Comparison of ENCODE assay signal across 7 mouse cellular contexts in the genomic region with DNA sequence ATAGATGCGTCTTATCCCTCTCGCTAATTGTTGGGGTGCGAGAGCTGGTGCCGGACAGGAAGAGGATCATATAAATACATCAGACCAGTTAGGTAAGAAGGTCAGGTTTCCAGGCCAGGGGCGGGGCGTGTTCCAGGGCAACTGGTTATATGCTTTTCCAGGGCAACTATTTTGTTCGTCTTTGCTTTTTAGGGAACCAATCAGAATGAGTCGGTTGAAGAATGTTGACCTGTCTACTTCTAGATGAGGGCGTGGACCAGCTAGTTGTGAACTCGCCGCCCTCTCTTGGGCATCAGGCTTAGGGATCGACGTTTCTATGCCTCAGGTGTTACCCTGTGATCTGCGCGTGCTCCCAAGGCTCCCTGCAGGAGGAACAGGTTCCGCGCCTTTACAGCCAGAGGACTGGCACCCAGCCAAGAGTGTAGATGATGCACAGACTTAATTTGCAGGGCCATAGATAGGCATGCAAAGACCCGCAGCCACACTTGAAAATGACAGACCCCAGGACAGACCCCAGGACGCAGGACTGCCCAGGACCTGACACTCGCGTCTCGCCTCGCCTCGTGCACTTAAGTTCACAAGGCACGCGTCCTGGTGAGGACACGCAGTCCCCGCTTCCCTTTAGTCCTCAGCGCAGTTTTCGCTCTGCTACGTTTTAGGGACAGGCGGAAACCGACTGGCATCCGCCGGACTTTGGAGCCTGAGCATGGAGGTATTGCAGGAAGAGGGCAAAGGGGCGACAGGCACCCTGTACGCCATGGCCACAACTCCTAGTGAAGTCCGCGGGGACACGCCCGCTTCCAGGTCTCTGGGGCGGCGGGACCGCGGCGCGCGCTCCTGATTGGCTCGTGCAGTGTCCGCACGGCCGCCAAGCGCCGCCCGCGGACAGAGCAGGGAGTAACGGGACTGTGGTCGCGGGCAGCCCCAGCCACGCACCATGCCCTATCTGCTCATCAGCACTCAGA. TPM values are rescaled to one million over a fixed set of nuclear protein-coding genes. Genes with fewer than 3 reads are reported as not detected.
DNase-seq lines count a peak whose midpoint lies in the region; ATAC-seq and TF ChIP-seq lines count a peak whose summit lies in the region.

A gene (plus strand): TSS at position 873 of the 965 bp plus-strand sequence.

- H3K36me3 ChIP-seq in heart, embryonic 15.5 days = no peaks in the 10 kb centered on the region; the same call in 1 of the 2 replicates
- no peaks in the 10 kb centered on the region for H3K36me3 ChIP-seq in kidney, postnatal 0 days (ENCODE audit: insufficient read depth, low read length)

- peaks cover 21% of the 10 kb centered on the region for H3K27me3 ChIP-seq in heart, embryonic 15.5 days
- no peaks in the 10 kb centered on the region for H3K27me3 ChIP-seq in kidney, postnatal 0 days (ENCODE audit: insufficient read depth, low read length)

- no peak within 1 kb of the TSS for H3K27ac ChIP-seq in bone marrow, adult 2 months (ENCODE audit: control insufficient read depth, insufficient read depth, low read depth, low read length, poor library complexity)
- H3K27ac ChIP-seq in heart, embryonic 15.5 days = no peak within 1 kb of the TSS
- H3K27ac ChIP-seq in kidney, postnatal 0 days = no peak within 1 kb of the TSS

- TF ChIP-seq POLR2A in bone marrow, adult 2 months (IDR thresholded peaks at IDR 0.05; ENCODE audit: borderline replicate concordance, control insufficient read depth, low read depth, low read length) = peak; percentile 30; the same call in 1 of the 2 replicates

- WGBS in bone marrow, adult 2 months = under 1% methylated on average over 60 of the region's 60 CpGs
- WGBS in heart, embryonic 15.5 days = under 1% methylated on average over 60 of the region's 60 CpGs
- WGBS in kidney, postnatal 0 days = under 1% methylated on average over 60 of the region's 60 CpGs

- no peak for TF ChIP-seq CTCF in bone marrow, adult 2 months (IDR thresholded peaks at IDR 0.05; ENCODE audit: control insufficient read depth, insufficient read depth, low read length)
- TF ChIP-seq CTCF in kidney, postnatal 0 days (IDR thresholded peaks at IDR 0.05; ENCODE audit: low read depth) = peak; percentile 33; the same call in 1 of the 2 replicates

- ATAC-seq in erythroblast, adult 5-6 weeks (replicated peaks; ENCODE audit: low FRiP score, poor library complexity, severe bottlenecking) = peak; percentile 86
- peak; percentile 78 for ATAC-seq in heart, embryonic 15.5 days (replicated peaks; ENCODE audit: insufficient number of reproducible peaks, insufficient read depth, low FRiP score, low read depth)
- peak; percentile 91 for ATAC-seq in kidney, postnatal 0 days (replicated peaks; ENCODE audit: low FRiP score, low read depth)

- no peaks in the 10 kb centered on the region for H3K9me3 ChIP-seq in heart, embryonic 15.5 days (replicated peaks)
- H3K9me3 ChIP-seq in kidney, postnatal 0 days (replicated peaks; ENCODE audit: low read length) = no peaks in the 10 kb centered on the region

- H3K4me1 ChIP-seq in bone marrow, adult 2 months (ENCODE audit: control insufficient read depth, insufficient read depth, low read length) = peaks cover 4% of the 10 kb centered on the region; the same call in 1 of the 2 replicates
- H3K4me1 ChIP-seq in heart, embryonic 15.5 days (replicated peaks) = peaks cover 19% of the 10 kb centered on the region
- peaks cover 11% of the 10 kb centered on the region; the same call in 1 of the 2 replicates for H3K4me1 ChIP-seq in kidney, postnatal 0 days (replicated peaks; ENCODE audit: insufficient read depth, low read length)

- peak; percentile 84 for DNase-seq in Muller cell, postnatal 12 days (ENCODE audit: inconsistent ontology term)
- peak; percentile 77 for DNase-seq in kidney, postnatal 0 days (ENCODE audit: low spot score)
- DNase-seq in lung, postnatal 14 days = peak; percentile 72
- DNase-seq in retina, embryonic 14.5 days (ENCODE audit: low spot score) = peak; percentile 77

- peak within 1 kb of the TSS; percentile 69 for H3K4me3 ChIP-seq in bone marrow, adult 2 months (replicated peaks; ENCODE audit: control insufficient read depth, low read depth, low read length)
- H3K4me3 ChIP-seq in heart, embryonic 15.5 days = peak within 1 kb of the TSS; percentile 61
- peak within 1 kb of the TSS; percentile 46 for H3K4me3 ChIP-seq in kidney, postnatal 0 days (replicated peaks; ENCODE audit: low read depth, low read length)

- H3K9ac ChIP-seq in heart, embryonic 15.5 days = peak within 1 kb of the TSS; percentile 53
- peak within 1 kb of the TSS; percentile 49 for H3K9ac ChIP-seq in kidney, postnatal 0 days (ENCODE audit: low read depth, low read length)

- peak within 1 kb of the TSS; percentile 98 for H3K4me2 ChIP-seq in heart, embryonic 15.5 days
- H3K4me2 ChIP-seq in kidney, postnatal 0 days (ENCODE audit: low read length) = peak within 1 kb of the TSS; percentile 98

RNA-seq across cellular contexts. Expression of the gene that starts here (rescaled TPM):
- polyA plus RNA-seq in bone marrow, adult 2 months (2011; ENCODE audit: insufficient read depth, insufficient read length, low replicate concordance, missing spikeins) = 4.0 TPM in 1 of 2 replicates, not detected in the other
- not detected in 2 replicates for total RNA-seq in erythroblast, adult 5-6 weeks (2015; ENCODE audit: low replicate concordance)
- total RNA-seq in erythroblast, adult 5-6 weeks (2017; ENCODE audit: low replicate concordance) = 1.5 TPM in 1 of 2 replicates, not detected in the other
- 4.5 and 5.9 TPM in 2 replicates for polyA plus RNA-seq in heart, embryonic 15.5 days (2015; fragmentation: Nextera tagmentation; extraction: Ambion mirVana)
- polyA plus RNA-seq in kidney, postnatal 0 days (2015; fragmentation: Nextera tagmentation; extraction: Ambion mirVana) = 33.9 and 35.0 TPM in 2 replicates
